Mouse (Mus musculus): ENCODE measurements around the gene Chkb. TPM values are rescaled to one million over a fixed set of nuclear protein-coding genes. Genes with fewer than 3 reads are reported as not detected.
A peak's percentile ranks its signal among the peaks of the same experiment; 100 is the strongest.
"Not testable (repeated sequence)": the region's sequence is repeated elsewhere in the genome, so short reads cannot be mapped to it uniquely, and the experiment has no call there.

Gene Chkb
- polyA plus RNA-seq, 1 experiment from 2014 or later: 56.0 TPM

GRCm38 (mm10) chr15:89442486-89443070, 12.9 kb upstream of the Chkb start:
- Histone ChIP-seq H3K4me2 (ENCODE audit: low read depth, low read length, severe bottlenecking) (no peak overlapping the region), H3K9ac (ENCODE audit: low read length) (no peak overlapping the region), H3K4me1 (replicated peaks; ENCODE audit: control insufficient read depth, insufficient read depth, low read length) (no peaks in the 10 kb centered on the region), H3K9me3 (ENCODE audit: control insufficient read depth, low read length) (no peaks in the 10 kb centered on the region), H3K27me3 (ENCODE audit: control insufficient read depth, insufficient read depth, low read length) (no peaks in the 10 kb centered on the region), H3K4me3 (ENCODE audit: low read depth, low read length) (no peak overlapping the region), H3K27ac (ENCODE audit: low read depth, low read length) (no peak overlapping the region), H3K36me3 (ENCODE audit: control insufficient read depth, insufficient read depth, low read length) (no peaks in the 10 kb centered on the region)
- ATAC-seq (replicated peaks; ENCODE audit: low FRiP score) (no peak), DNase-seq (ENCODE audit: low spot score) (no peak)
- WGBS: 43% methylated on average over 8 of the region's 8 CpGs

GRCm38 (mm10) chr15:89435878-89436277, 6.2 kb upstream of the Chkb start:
- H3K4me1 ChIP-seq (replicated peaks; ENCODE audit: control insufficient read depth, insufficient read depth, low read length): no peaks in the 10 kb centered on the region
- H3K9me3 ChIP-seq (ENCODE audit: control insufficient read depth, low read length): no peaks in the 10 kb centered on the region
- no peak overlapping the region for H3K4me2 ChIP-seq (ENCODE audit: low read depth, low read length, severe bottlenecking)
- H3K9ac ChIP-seq (ENCODE audit: low read length): no peak overlapping the region
- no peak overlapping the region for H3K27ac ChIP-seq (ENCODE audit: low read depth, low read length)
- no peak for DNase-seq (ENCODE audit: low spot score)
- 88% methylated on average over 5 of the region's 5 CpGs for WGBS
- H3K4me3 ChIP-seq (ENCODE audit: low read depth, low read length): no peak overlapping the region
- H3K27me3 ChIP-seq (ENCODE audit: control insufficient read depth, insufficient read depth, low read length): no peaks in the 10 kb centered on the region
- ATAC-seq (replicated peaks; ENCODE audit: low FRiP score): no peak
- no peaks in the 10 kb centered on the region for H3K36me3 ChIP-seq (ENCODE audit: control insufficient read depth, insufficient read depth, low read length)

GRCm38 (mm10) chr15:89434136-89434535, 4.4 kb upstream of the Chkb start:
- H3K4me3 ChIP-seq (ENCODE audit: low read depth, low read length): no peak overlapping the region
- ATAC-seq (replicated peaks; ENCODE audit: low FRiP score) (no peak), DNase-seq (ENCODE audit: low spot score) (no peak)
- no peaks in the 10 kb centered on the region for H3K27me3 ChIP-seq (ENCODE audit: control insufficient read depth, insufficient read depth, low read length)
- no peaks in the 10 kb centered on the region for H3K4me1 ChIP-seq (replicated peaks; ENCODE audit: control insufficient read depth, insufficient read depth, low read length)
- H3K27ac ChIP-seq (ENCODE audit: low read depth, low read length): no peak overlapping the region
- no peak overlapping the region for H3K4me2 ChIP-seq (ENCODE audit: low read depth, low read length, severe bottlenecking)
- no peak overlapping the region for H3K9ac ChIP-seq (ENCODE audit: low read length)
- 68% methylated on average over 3 of the region's 3 CpGs for WGBS
- H3K9me3 ChIP-seq (ENCODE audit: control insufficient read depth, low read length): no peaks in the 10 kb centered on the region
- no peaks in the 10 kb centered on the region for H3K36me3 ChIP-seq (ENCODE audit: control insufficient read depth, insufficient read depth, low read length)

- WGBS: 80% methylated on average over 4 of the region's 4 CpGs
- Histone ChIP-seq H3K4me2 (ENCODE audit: low read depth, low read length, severe bottlenecking) (no peak overlapping the region), H3K9ac (ENCODE audit: low read length) (no peak overlapping the region), H3K27ac (ENCODE audit: low read depth, low read length) (no peak overlapping the region), H3K4me3 (ENCODE audit: low read depth, low read length) (no peak overlapping the region), H3K4me1 (replicated peaks; ENCODE audit: control insufficient read depth, insufficient read depth, low read length) (peaks cover 8% of the 10 kb centered on the region; the same call in 1 of the 2 replicates), H3K9me3 (ENCODE audit: control insufficient read depth, low read length) (no peaks in the 10 kb centered on the region), H3K36me3 (ENCODE audit: control insufficient read depth, insufficient read depth, low read length) (no peaks in the 10 kb centered on the region; the same call in 1 of the 2 replicates), H3K27me3 (ENCODE audit: control insufficient read depth, insufficient read depth, low read length) (no peaks in the 10 kb centered on the region)
- ATAC-seq (replicated peaks; ENCODE audit: low FRiP score): no peak
- no peak for DNase-seq (ENCODE audit: low spot score)
Measured at GRCm38 (mm10) chr15:89432946-89433345, 3.2 kb upstream of the Chkb start.

DNA sequence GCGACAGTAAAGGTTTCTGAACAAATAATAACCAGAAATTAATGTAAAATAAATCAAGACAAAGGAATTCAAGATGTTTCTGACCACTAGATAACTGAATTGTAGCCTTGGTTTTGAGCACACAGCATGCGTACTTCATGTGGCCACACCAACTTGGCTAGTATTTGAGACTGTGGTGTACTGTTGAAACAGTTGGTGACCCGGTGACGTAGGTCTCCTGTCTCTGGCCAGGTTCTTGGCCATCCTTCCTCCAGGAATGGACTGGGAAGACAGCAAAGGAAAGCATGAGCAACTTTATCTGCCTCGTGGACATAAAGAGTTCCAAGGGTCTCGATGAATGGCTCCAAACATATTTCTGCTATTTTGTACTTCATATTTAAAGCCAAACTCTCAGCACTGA, 2.1 kb upstream of the Chkb start:
- WGBS: 93% methylated on average over 6 of the region's 6 CpGs
- no peak overlapping the region for H3K27ac ChIP-seq (ENCODE audit: low read depth, low read length)
- H3K27me3 ChIP-seq (ENCODE audit: control insufficient read depth, insufficient read depth, low read length): no peaks in the 10 kb centered on the region
- ATAC-seq (replicated peaks; ENCODE audit: low FRiP score): no peak
- H3K4me1 ChIP-seq (replicated peaks; ENCODE audit: control insufficient read depth, insufficient read depth, low read length): peaks cover 8% of the 10 kb centered on the region; the same call in 1 of the 2 replicates
- H3K9me3 ChIP-seq (ENCODE audit: control insufficient read depth, low read length): no peaks in the 10 kb centered on the region
- H3K9ac ChIP-seq (ENCODE audit: low read length): no peak overlapping the region
- no peak for DNase-seq (ENCODE audit: low spot score)
- no peak overlapping the region for H3K4me3 ChIP-seq (ENCODE audit: low read depth, low read length)
- no peak overlapping the region for H3K4me2 ChIP-seq (ENCODE audit: low read depth, low read length, severe bottlenecking)
- no peaks in the 10 kb centered on the region; the same call in 1 of the 2 replicates for H3K36me3 ChIP-seq (ENCODE audit: control insufficient read depth, insufficient read depth, low read length)

DNA sequence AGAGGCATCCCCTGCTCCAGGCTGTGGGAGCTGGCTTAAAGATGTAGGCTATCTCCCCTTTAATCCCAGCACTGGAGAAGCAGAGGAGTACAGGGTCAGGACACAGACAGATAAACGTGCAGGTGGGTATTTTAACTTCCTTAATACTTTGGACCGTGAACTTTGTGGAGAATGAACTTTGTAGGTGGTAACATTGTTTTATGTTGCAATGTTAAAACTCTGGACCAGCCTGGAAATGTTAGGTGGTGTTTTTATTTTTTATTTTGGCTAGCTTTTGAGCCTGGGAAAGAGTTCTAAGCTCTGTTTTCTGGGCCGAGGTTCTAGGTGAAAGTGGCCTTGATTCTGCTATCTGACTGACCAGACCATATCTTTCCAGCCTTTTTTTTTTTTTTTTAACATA, 1.6 kb upstream of the Chkb start:
- H3K9ac ChIP-seq (ENCODE audit: low read length): no peak overlapping the region
- H3K4me1 ChIP-seq (replicated peaks; ENCODE audit: control insufficient read depth, insufficient read depth, low read length): peaks cover 8% of the 10 kb centered on the region; the same call in 1 of the 2 replicates
- ATAC-seq (replicated peaks; ENCODE audit: low FRiP score) (no peak), DNase-seq (ENCODE audit: low spot score) (no peak)
- no peak overlapping the region for H3K27ac ChIP-seq (ENCODE audit: low read depth, low read length)
- H3K27me3 ChIP-seq (ENCODE audit: control insufficient read depth, insufficient read depth, low read length): no peaks in the 10 kb centered on the region
- H3K36me3 ChIP-seq (ENCODE audit: control insufficient read depth, insufficient read depth, low read length): no peaks in the 10 kb centered on the region; the same call in 1 of the 2 replicates
- H3K4me2 ChIP-seq (ENCODE audit: low read depth, low read length, severe bottlenecking): no peak overlapping the region
- no peak overlapping the region for H3K4me3 ChIP-seq (ENCODE audit: low read depth, low read length)
- WGBS: 84% methylated on average over 3 of the region's 3 CpGs
- no peaks in the 10 kb centered on the region for H3K9me3 ChIP-seq (ENCODE audit: control insufficient read depth, low read length)

DNA sequence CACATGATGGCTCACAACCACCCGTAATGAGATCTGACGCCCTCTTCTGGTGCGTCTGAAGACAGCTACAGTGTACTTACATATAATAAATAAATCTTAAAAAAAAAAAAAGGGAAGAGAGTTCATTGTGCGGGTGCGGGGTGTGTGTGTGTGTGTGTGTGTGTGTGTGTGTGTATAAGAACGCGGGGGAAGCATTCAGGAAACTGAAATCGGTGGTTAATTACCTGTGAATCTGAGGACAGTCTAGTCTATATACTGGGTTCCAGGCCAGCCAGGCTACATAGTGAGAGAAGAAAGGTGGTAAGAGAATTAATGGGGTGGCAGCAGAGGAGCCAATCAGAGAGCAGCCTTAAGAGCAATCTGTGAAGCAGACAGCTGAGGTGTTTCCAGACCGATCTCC, 1.1 kb upstream of the Chkb start:
- not testable (repeated sequence) for H3K9ac ChIP-seq (ENCODE audit: low read length); H3K27me3 ChIP-seq (ENCODE audit: control insufficient read depth, insufficient read depth, low read length); ATAC-seq (replicated peaks; ENCODE audit: low FRiP score); DNase-seq (ENCODE audit: low spot score); H3K4me3 ChIP-seq (ENCODE audit: low read depth, low read length); H3K27ac ChIP-seq (ENCODE audit: low read depth, low read length); H3K4me1 ChIP-seq (replicated peaks; ENCODE audit: control insufficient read depth, insufficient read depth, low read length); H3K4me2 ChIP-seq (ENCODE audit: low read depth, low read length, severe bottlenecking); H3K9me3 ChIP-seq (ENCODE audit: control insufficient read depth, low read length); H3K36me3 ChIP-seq (ENCODE audit: control insufficient read depth, insufficient read depth, low read length)
- 87% methylated on average over 7 of the region's 9 CpGs for WGBS

DNA sequence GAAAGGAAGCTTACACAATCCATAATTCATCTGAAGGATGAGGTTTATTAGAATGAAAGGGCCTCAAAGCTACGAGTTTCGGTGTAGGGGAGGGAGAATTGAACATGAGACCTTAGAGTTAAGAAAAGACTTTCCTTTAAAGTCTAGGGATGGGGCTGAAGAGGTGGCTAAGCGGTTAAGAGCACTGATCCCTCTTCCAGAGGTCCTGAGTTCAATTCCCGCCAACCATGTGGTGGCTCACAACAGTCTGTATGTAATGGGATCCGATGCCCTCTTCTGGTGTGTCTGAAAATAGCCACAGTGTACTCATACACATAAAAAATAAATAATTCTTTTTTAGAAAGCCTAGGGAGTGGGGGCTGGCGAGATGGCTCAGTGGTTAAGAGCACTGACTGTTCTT, 633 bp upstream of the Chkb start:
- Histone ChIP-seq H3K9ac (ENCODE audit: low read length) (peak overlapping the region; percentile 79), H3K4me1 (replicated peaks; ENCODE audit: control insufficient read depth, insufficient read depth, low read length) (peaks cover 8% of the 10 kb centered on the region; the same call in 1 of the 2 replicates), H3K4me2 (ENCODE audit: low read depth, low read length, severe bottlenecking) (peak overlapping the region; percentile 93), H3K27me3 (ENCODE audit: control insufficient read depth, insufficient read depth, low read length) (no peaks in the 10 kb centered on the region), H3K27ac (ENCODE audit: low read depth, low read length) (peak overlapping the region; percentile 93), H3K4me3 (ENCODE audit: low read depth, low read length) (peak overlapping the region; percentile 79), H3K36me3 (ENCODE audit: control insufficient read depth, insufficient read depth, low read length) (no peaks in the 10 kb centered on the region; the same call in 1 of the 2 replicates), H3K9me3 (ENCODE audit: control insufficient read depth, low read length) (no peaks in the 10 kb centered on the region)
- WGBS: 48% methylated on average over 6 of the region's 6 CpGs
- ATAC-seq (replicated peaks; ENCODE audit: low FRiP score): no peak
- no peak for DNase-seq (ENCODE audit: low spot score)

GRCm38 (mm10) chr15:89428821-89429351, 822 bp downstream of the Chkb start:
- no peaks in the 10 kb centered on the region for H3K27me3 ChIP-seq (ENCODE audit: control insufficient read depth, insufficient read depth, low read length)
- H3K27ac ChIP-seq (ENCODE audit: low read depth, low read length): no peak overlapping the region
- WGBS: 5% methylated on average over 20 of the region's 22 CpGs

More at GRCm38 (mm10) chr15:89428821-89429351, 822 bp downstream of the Chkb start:
- H3K36me3 ChIP-seq (ENCODE audit: control insufficient read depth, insufficient read depth, low read length): no peaks in the 10 kb centered on the region; the same call in 1 of the 2 replicates
- peak overlapping the region; percentile 93 for H3K4me2 ChIP-seq (ENCODE audit: low read depth, low read length, severe bottlenecking)
- H3K4me3 ChIP-seq (ENCODE audit: low read depth, low read length): peak overlapping the region; percentile 79
- H3K9me3 ChIP-seq (ENCODE audit: control insufficient read depth, low read length): no peaks in the 10 kb centered on the region
- H3K9ac ChIP-seq (ENCODE audit: low read length): peak overlapping the region; percentile 79
- peaks cover 8% of the 10 kb centered on the region; the same call in 1 of the 2 replicates for H3K4me1 ChIP-seq (replicated peaks; ENCODE audit: control insufficient read depth, insufficient read depth, low read length)
- DNase-seq (ENCODE audit: low spot score) (no peak), ATAC-seq (replicated peaks; ENCODE audit: low FRiP score) (peak; percentile 67)
